Mouse (Mus musculus): ENCODE measurements at regions not wholly inside any gene's neighbourhood (a gene's known extent, or its start where the extent isn't known, plus 50 kb on each side); places are given as distances from the start of the nearest gene placed in this dataset.

GRCm38 (mm10) chr13:59962676-59963664 is 140.0 kb upstream of the Tut7 start:
- DNase-seq (ENCODE audit: low spot score in 2 of 2): no peak

- no peak for DNase-seq (ENCODE audit: low spot score in 2 of 2)
Measured at GRCm38 (mm10) chr13:59956441-59956840, 133.5 kb upstream of the Tut7 start.

DNA sequence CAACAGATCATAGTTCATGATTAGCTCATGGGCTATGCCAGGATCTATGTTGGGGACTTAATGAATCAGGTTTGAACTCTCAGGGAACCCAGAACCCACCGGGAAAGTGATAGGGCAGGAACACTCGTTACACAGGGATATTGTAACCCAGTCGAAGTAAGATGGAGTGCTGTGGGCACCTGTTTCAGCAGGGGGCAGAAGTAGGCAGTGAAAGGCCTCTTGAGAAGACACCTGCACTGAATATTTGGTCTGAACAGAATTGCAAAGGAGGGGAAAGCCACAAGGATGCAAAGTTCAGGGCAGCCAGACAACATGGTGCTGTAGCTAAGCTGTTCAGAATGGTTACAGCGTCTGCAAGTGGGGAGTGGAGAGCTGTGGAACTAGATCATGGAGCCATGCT is 129.9 kb upstream of the Tut7 start:
- no peak for DNase-seq (ENCODE audit: low spot score in 2 of 2)

DNA sequence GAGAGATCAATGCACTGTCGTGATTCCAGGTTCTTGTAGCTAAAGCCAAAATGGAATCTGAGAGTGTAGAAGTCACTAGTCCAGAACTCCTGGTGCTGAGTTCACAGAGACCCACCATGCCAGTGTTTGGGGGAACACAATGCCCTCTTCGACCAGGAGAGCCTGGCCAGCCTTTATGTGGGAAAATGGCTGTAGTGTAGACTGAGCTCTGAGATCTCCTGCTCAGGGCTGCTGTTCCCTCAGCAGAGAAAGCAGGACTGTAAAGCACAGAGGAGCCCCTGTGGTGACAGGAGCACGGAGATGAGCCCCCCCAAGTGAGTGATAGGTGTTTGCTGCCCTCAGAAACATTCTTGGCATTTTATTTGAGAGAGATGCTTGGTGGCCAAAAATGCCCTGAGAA is 129.2 kb upstream of the Tut7 start:
- no peak for DNase-seq (ENCODE audit: low spot score in 2 of 2)

GRCm38 (mm10) chr13:59950281-59950680 is 127.3 kb upstream of the Tut7 start:
- no peak for DNase-seq (ENCODE audit: low spot score in 2 of 2)

DNA sequence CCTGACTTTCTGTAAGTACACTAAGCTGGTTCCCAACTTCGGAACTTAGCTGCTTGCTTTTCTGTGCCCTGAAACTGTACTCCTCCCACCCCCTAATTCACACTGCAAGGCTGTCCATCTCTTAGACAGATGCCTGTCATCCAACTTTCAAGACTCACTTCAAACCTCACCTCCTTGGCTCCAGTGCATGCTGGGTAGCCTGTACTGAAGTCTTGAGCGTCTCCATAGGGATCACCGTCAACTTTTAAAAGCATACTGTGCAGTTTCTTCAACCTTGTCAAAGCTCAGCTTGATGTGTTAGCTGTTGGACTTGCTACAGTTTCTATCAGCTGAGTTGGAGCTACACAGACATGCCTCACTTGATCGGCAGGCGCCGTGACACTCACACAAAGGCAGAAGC is 126.5 kb upstream of the Tut7 start:
- no peak for DNase-seq (ENCODE audit: low spot score in 2 of 2)

DNA sequence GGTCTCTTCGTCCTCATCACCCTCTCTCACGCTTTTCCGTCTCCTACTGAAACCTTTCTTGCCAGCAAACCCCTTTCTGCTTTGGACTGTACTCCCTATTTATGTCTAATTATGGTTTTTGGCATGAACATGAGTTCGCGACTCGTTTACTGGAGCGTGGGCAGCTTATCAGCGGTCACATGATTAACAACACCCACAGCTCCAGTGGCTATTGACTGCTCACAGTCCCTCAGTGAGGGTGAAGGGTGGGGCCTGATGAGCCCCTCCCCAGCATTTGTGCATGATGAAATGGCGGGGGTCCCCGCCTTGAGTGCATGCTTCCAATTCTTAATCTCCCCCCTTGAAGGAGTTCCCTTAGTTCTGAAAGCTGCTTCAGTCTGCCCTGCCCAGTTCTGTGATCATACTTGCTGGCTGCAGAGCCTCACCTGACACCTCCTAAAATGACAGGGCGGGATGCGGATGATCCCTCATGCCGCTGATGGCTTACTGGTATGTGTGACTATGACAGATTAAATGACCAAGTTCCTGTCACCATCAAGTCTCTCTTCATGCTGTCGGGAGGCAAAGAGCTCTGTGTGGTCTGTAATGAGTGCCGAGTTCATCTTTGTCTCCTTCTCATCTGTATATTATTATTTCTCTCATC is 125.7 kb upstream of the Tut7 start:
- no peak for DNase-seq (ENCODE audit: low spot score in 2 of 2)

DNA sequence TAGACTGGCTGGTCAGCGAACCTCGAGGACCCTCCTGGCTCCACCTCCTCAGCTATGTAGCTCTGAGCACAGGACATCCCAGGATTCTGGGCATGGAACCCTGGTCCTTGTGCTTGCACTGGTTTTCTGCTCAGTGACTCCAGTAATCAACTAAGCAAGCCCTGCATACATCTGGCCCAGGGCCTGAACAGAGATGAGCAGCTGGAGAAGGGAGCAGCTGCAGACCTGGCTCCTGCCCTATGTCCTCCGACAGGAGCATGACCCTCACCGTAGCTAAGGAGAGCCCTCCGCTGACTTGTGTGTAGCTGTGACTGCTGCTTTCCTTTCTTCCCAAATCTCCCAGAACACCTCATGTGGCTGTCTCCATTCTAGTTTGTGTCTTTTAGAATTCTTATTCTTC is 124.5 kb upstream of the Tut7 start:
- DNase-seq (ENCODE audit: low spot score in 2 of 2): no peak

DNA sequence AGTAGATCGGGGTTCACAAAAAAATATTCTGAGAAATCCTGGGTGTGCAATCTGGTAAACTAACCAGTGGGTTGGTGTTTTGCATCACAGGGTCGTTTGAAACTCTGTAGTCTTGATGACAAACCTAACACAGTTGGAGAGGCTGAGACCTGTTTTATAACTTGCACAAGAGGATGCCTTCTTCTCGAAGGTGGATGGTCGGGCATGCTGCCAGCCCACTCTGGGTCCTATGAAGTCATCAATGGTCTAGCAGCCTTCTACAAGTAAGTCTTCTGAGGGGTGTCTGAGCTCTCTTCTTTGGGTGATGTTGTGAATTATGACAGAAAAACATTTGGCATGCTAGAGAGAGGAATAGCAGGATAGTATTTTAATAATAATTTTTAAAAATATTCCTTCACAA is 123.6 kb upstream of the Tut7 start:
- DNase-seq (ENCODE audit: low spot score in 2 of 2): no peak

GRCm38 (mm10) chr13:59945631-59946030 is 122.7 kb upstream of the Tut7 start:
- DNase-seq (ENCODE audit: low spot score in 2 of 2): no peak

- DNase-seq (ENCODE audit: low spot score in 2 of 2): no peak
Measured at GRCm38 (mm10) chr13:59943602-59944140, 120.7 kb upstream of the Tut7 start.

DNA sequence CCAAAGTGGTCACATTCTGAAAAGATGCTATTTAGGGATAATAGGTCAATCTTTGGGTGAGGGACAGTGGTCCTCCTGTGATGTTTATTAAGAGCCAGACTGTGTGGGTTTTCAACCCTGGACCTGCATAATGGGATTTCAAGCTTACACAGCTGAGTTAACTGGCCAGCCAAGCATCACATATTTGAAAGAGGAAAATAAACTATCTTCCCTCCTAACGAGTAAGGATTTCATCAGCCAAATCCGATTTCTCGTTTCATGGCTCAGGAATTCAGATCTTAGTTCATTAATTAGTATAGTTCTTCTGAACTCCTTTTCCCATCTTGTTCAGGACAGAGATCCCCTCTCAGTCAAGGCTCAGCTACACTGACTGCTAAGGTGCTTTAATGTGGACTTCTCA is 120.1 kb upstream of the Tut7 start:
- DNase-seq (ENCODE audit: low spot score in 2 of 2): no peak

DNA sequence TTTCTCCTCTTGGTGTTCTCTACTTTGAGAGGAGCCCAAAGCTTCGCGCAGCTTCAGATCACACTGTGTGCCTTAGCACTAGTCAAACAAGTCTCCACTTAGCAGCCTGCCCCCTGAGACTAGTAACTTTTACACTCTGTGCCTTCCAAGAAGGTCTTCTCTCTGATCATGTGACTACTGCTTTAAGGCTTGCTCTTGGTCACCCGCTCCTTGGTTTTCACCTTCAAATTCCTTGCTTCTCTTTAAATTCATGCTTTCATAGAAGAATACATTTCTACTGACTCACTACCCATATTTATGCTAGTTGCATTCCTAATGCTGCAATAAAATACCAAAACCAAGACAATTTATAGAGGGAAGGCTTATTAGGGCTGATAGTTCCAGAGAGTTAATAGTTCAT is 118.6 kb upstream of the Tut7 start:
- DNase-seq (ENCODE audit: low spot score in 2 of 2): no peak

DNA sequence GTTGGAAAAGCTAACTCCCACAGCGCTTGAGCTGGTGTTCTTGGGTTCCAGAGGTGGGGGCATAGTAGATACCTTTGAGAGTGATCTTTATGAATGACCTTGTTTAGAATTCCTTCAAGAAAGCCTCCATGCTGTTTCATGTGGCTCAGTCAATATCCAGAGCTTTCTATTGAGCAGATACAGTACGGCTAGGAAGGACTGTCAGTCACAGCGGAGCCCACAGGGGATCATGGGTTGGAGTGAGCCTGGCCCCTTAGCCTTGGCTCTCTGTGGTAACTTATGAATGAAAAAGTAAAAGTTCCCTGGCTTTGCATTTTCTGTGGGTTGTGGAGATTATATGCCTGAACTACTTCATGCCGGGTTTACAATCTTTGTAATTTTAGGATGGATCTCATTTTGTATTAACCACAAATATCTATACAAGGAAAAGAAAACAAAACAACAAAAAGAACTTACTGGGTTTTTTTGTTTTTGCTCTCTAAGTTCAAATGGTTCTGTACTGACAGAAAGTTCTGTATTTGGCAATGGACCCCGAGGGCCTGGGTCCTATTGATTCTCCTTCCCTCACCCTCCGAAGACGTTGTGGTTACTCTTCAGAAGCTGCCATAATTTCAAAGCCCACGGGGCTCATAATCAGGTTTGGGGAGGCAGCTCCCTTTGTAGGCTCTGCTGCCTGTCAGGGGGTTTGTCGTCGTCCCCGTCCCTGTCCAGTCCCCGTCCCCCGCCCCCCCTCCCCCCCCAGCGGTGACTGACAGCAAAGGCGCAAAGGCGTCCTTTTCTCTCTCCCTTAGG is 117.7 kb upstream of the Tut7 start:
- DNase-seq (ENCODE audit: low spot score in 2 of 2): no peak

GRCm38 (mm10) chr13:59939886-59940285 is 116.9 kb upstream of the Tut7 start:
- no peak for DNase-seq (ENCODE audit: low spot score in 2 of 2)

DNA sequence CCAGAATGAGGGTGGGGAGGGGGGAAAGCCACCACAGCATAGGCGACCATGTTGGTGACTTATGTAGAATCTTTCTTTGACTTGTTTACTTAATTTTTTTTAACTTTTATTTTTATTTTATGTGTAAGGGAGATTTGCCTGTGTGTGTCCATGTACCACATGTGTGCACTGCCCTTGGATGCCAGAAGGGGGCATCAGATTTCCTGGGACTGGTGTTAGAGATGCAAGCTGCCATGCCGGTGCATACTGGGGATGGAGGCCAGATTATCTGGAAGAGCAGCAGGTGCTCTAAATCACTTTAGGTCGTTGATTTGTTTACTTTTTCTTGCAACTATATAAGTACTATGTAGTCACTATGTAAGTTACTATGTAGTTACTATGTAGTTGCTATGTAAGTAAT is 114.2 kb upstream of the Tut7 start:
- DNase-seq (ENCODE audit: low spot score in 2 of 2): no peak

- DNase-seq (ENCODE audit: low spot score in 2 of 2): no peak
Measured at GRCm38 (mm10) chr13:59934556-59934955, 111.6 kb upstream of the Tut7 start.

DNA sequence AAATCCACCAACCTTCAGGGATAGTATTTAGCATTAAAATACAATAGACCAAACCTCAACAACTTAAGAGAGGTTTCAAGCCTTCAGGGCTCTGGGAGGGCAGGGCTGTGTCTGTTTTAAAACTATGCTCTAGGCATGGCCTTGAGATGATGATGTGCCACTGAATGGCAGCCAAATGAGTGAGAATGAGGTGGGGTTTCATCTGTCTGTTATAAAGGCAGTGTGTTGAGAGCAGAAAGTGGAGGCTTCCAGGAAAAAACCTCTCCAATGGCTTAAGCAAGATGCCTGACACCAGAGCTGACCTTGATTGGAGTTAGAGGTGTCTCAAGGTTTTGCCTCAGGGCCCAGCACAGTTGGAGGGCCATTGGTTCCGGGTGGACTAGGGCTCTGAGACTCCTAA is 111.1 kb upstream of the Tut7 start:
- DNase-seq (ENCODE audit: low spot score in 2 of 2): no peak

DNA sequence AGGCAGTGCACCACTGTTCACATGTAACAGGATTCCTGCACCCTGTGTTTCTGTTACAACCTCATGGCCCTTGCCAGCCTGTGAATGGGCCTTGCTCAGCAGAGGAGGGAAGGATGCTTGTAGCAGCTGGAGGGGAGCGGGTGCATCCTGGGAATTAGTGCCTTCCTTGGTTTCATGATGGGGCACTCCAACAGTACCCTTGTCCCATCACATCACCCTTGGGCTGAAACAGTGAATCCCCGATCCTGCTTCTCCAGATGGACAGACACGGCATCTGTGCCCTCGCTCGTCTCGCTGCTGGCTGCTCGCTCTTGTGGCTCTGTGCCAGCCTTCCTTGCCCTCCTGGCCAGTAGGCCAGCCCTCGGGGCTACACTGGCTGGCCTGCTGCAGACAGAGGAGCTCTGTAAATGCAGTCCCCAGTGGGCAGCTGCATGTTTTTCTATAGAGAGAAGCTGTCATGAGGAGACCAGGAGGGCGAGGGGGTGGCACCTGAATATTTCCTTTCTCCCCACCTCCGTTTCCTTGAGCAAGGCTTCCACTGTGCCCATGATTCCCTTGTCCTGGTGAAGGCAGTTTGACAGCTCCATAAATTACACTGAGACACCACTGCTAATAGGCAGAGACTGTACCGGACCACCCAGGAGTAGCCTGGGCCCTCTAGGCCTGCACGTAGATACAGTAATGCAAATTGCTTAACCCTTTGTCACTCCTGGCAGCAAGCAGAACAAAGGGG is 104.6 kb upstream of the Tut7 start:
- no peak for DNase-seq (ENCODE audit: low spot score in 2 of 2)

DNA sequence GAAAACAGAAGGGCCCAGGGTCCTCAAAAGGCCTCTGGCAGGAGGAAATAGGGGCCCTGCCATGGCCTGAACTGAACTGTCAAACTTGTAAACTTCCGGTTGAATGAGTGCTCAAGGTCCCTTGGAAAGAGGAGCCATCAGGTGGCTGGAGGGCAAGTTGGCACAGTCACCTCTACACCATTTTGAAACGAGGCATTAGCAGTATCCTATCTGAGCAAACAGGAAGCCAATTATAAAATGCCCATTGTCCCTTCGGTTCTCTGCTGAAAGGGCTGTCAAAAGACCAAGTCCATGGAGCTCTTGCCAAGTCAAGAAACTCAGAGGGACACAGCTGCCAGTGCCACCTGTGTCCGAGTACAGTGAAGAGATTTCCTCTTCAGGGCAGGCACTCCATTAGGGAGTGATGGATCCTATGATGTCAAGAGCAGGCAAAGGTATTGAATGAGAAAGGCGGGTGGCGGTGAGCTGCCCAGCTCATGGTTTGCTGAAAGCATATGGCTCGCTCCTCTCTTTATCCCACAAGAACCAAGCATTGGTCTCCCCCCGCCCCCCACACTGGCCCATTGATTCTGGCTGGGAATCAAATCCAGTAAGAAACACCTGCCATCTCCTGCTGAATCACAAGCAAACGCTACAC is 103.0 kb upstream of the Tut7 start:
- DNase-seq (ENCODE audit: low spot score in 2 of 2): no peak

DNA sequence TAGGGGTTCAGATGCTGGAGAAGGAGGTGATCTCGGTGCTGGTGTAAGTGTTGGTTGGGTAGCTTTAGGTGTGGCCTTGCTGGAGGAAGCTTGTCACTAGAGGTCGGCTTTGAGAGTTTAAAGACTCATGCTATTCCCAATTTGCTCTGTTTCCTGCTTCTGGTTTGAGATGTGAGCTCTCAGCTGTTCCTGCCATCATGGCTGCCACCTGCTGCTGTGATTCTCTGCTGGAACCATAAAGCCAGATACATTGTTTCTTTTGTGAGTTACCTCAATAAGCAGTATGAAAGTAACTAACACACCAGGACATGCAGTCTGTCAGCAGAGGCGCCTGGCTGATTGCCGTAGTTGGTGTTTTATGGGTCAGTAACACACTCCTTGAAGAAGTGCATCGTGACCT is 94.2 kb upstream of the Tut7 start:
- no peak for DNase-seq (ENCODE audit: low spot score in 2 of 2)
